Mouse (Mus musculus) liver, embryonic 16.5 days (tissue): ENCODE measurements at regions not wholly inside any gene's neighbourhood (a gene's known extent, or its start where the extent isn't known, plus 50 kb on each side); places are given as distances from the start of the nearest gene placed in this dataset.

Experiments used
- ATAC-seq: fragments of 200-750 bp; cut with Nextera tagmentation; 2 replicates; pipeline ENCODE4 v1.8.0; 2017; ENCODE audit warnings: low read depth, mild to moderate bottlenecking, moderate number of reproducible peaks, moderate library complexity
- H3K27ac ChIP-seq: fragments of 300-500 bp; sonication (generic); 2 replicates; pipeline ENCODE4 v1.5.1; 2014; ENCODE audit warnings: mild to moderate bottlenecking, low read length
- H3K27me3 ChIP-seq: fragments of 300-500 bp; sonication (generic); 2 replicates; pipeline ENCODE4 v1.6.1; 2014; ENCODE audit warnings: low read depth, low read length, mixed read lengths; ENCODE audit not compliant: control insufficient read depth, insufficient read depth
- H3K36me3 ChIP-seq: fragments of 300-500 bp; sonication (generic); 2 replicates; pipeline ENCODE4 v1.6.1; 2014; ENCODE audit warnings: mild to moderate bottlenecking; ENCODE audit not compliant: control insufficient read depth, insufficient read depth
- H3K4me1 ChIP-seq: fragments of 300-500 bp; sonication (generic); 2 replicates; pipeline ENCODE4 v1.6.1; 2014; ENCODE audit warnings: low read depth, low read length, mixed read lengths; ENCODE audit not compliant: control insufficient read depth
- H3K4me2 ChIP-seq: fragments of 300-500 bp; sonication (generic); 2 replicates; pipeline ENCODE4 v1.6.1; 2014; ENCODE audit warnings: low read depth, low read length, mixed read lengths
- H3K4me3 ChIP-seq: fragments of 300-500 bp; sonication (generic); 2 replicates; pipeline ENCODE4 v1.5.1; 2014; ENCODE audit warnings: low read depth, mild to moderate bottlenecking, low read length
- H3K9ac ChIP-seq: fragments of 300-500 bp; sonication (generic); 2 replicates; pipeline ENCODE4 v1.6.1; 2014; ENCODE audit warnings: low read depth, low read length
- H3K9me3 ChIP-seq: fragments of 300-500 bp; sonication (generic); replicated peaks from 2 replicates; pipeline ENCODE4 v1.6.1; 2016; ENCODE audit warnings: low read length; ENCODE audit not compliant: control insufficient read depth
- WGBS: fragments of 180-500 bp; shearing (Covaris S2); extraction: QIAGEN DNeasy Blood & Tissue Kit; methylation state at CpG from one replicate; pipeline ENCODE4 v1.1.7; 2014; ENCODE audit not compliant: insufficient replicate concordance; 5-methylcytosine and 5-hydroxymethylcytosine counted together

DNA sequence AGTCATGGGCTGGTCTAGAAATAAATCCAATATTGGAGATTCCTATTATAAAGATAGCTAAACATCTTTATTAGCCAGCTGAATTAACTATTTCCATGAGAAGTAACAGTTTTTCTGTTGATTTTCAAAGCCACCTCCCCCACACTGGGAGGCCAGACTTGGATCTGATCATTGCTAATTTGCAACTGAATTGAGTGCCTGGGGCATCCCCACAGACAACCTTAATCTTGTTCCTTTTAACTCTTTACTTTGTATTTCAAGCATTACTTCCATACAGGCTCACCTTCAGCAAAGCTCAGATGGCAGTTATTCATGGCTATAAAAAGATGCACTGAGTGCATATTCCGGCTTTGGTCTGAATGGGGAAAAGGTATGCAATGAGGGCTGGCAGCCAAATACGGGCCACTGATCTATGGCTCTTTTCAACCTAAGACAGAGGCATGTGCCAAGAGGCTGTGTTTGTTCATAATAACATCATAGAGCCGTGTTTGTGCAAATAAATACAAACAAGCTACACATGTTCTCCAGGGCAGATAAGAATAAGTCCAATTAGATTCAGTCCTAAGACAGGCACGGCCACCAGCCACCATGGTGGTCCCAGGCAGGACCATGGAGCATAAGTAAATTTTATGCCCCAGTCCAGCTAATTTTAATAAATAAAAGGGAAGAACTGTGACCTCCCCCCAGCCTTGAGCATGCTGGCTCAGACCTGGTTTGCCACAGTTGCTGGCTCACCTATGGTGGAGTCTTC is 194.5 kb upstream of the Ttc29 start:
- Histone ChIP-seq H3K27me3 (no peaks in the 10 kb centered on the region), H3K4me1 (no peaks in the 10 kb centered on the region; the same call in 1 of the 2 replicates), H3K9me3 (no peaks in the 10 kb centered on the region), H3K36me3 (no peaks in the 10 kb centered on the region), H3K4me3 (no peak overlapping the region), H3K4me2 (no peak overlapping the region), H3K9ac (no peak overlapping the region), H3K27ac (no peak overlapping the region)
- 58% methylated on average over 4 of the region's 4 CpGs for WGBS
- ATAC-seq: no peak

- H3K36me3 ChIP-seq: no peaks in the 10 kb centered on the region
- H3K27ac ChIP-seq: no peak overlapping the region
- H3K4me3 ChIP-seq: no peak overlapping the region
- no peak overlapping the region for H3K4me2 ChIP-seq
- H3K9ac ChIP-seq: no peak overlapping the region
- no peaks in the 10 kb centered on the region for H3K27me3 ChIP-seq
- no peaks in the 10 kb centered on the region for H3K9me3 ChIP-seq
- H3K4me1 ChIP-seq: no peaks in the 10 kb centered on the region; the same call in 1 of the 2 replicates
- no peak for ATAC-seq
- 32% methylated on average over 2 of the region's 2 CpGs for WGBS
These were observed 191.6 kb upstream of the Ttc29 start for GRCm38 (mm10) chr8:78021473-78021872.

GRCm38 (mm10) chr8:78022986-78023385 is 190.1 kb upstream of the Ttc29 start:
- no peak for ATAC-seq
- Histone ChIP-seq H3K27ac (no peak overlapping the region), H3K9me3 (no peaks in the 10 kb centered on the region), H3K36me3 (no peaks in the 10 kb centered on the region), H3K9ac (no peak overlapping the region), H3K4me2 (no peak overlapping the region), H3K4me1 (no peaks in the 10 kb centered on the region; the same call in 1 of the 2 replicates), H3K27me3 (no peaks in the 10 kb centered on the region), H3K4me3 (no peak overlapping the region)
- 55% methylated on average over 5 of the region's 5 CpGs for WGBS

DNA sequence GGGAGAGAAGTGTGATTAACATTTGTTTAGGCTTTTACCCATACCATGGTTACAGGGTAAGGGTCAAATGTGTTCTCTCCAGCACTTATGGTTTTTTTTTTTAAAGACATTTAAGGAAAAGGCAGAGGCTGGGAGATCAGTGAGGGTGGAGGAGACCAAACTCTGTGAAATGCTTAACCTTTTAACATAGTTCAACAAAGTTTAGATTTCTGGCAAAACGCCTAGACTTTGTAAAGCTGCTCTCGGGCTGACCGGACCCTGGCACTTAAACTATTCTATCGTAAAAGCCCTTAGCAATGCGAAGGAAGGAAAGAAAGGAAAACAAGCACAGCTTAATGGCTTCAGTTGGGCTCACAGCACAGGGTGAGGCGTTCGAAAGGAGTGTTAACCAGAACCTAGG is 189.6 kb upstream of the Ttc29 start:
- Histone ChIP-seq H3K4me1 (no peaks in the 10 kb centered on the region; the same call in 1 of the 2 replicates), H3K4me3 (no peak overlapping the region), H3K9ac (no peak overlapping the region), H3K27ac (no peak overlapping the region), H3K27me3 (no peaks in the 10 kb centered on the region), H3K4me2 (no peak overlapping the region), H3K36me3 (no peaks in the 10 kb centered on the region), H3K9me3 (no peaks in the 10 kb centered on the region)
- ATAC-seq: peak; percentile 27; the same call in 1 of the 2 replicates
- WGBS: 36% methylated on average over 7 of the region's 7 CpGs

DNA sequence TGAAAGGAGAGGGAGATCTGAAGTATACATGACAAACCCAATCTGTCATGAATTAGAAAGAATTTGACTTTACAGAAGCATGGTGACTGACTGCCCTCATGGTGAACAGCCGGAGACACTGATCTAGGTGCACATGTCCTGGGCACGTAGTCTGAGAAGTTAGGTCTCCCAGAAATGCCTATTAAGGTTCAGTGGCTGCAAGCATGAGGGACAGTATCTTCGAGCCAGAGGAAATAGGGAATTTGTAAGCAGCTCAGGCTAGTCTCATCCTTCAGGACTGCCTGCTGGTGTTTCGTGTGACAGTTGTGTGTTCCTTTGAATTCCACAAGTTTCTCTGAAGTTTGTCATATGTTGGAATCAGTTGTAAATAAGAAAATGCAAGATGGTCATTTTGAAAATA is 189.2 kb upstream of the Ttc29 start:
- Histone ChIP-seq H3K36me3 (no peaks in the 10 kb centered on the region), H3K4me2 (no peak overlapping the region), H3K27ac (no peak overlapping the region), H3K9ac (no peak overlapping the region), H3K4me3 (no peak overlapping the region), H3K9me3 (no peaks in the 10 kb centered on the region), H3K4me1 (no peaks in the 10 kb centered on the region; the same call in 1 of the 2 replicates), H3K27me3 (no peaks in the 10 kb centered on the region)
- WGBS: 50% methylated on average over 4 of the region's 4 CpGs
- ATAC-seq: no peak

DNA sequence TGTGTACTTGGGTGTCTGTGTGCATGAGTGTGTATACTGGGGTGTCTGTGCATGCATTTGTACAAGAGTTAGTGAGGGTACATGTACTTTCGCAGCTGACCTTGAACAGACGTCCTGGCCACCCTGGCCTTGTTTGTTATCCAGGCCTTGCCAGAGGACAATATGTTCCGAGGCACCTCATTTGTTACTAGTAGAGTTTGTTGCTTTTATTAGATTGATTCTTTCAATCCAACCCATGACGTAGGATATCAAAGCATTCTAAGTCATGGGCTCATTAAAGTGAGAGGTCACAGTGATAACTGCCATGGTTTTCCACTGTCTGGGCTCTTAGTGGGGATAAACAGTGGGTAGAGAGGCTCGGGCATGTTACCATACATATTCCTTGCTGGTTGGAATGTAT is 188.1 kb upstream of the Ttc29 start:
- 59% methylated on average over 5 of the region's 5 CpGs for WGBS

GRCm38 (mm10) chr8:78027371-78027770 is 185.7 kb upstream of the Ttc29 start:
- WGBS: 36% methylated on average over 2 of the region's 2 CpGs
- no peak for ATAC-seq
- Histone ChIP-seq H3K27ac (no peak overlapping the region), H3K9ac (no peak overlapping the region), H3K4me1 (no peaks in the 10 kb centered on the region; the same call in 1 of the 2 replicates), H3K4me2 (no peak overlapping the region), H3K36me3 (no peaks in the 10 kb centered on the region), H3K4me3 (no peak overlapping the region), H3K9me3 (no peaks in the 10 kb centered on the region), H3K27me3 (no peaks in the 10 kb centered on the region)

More for the DNA sequence above, 188.1 kb upstream of the Ttc29 start:
- Histone ChIP-seq H3K4me1 (no peaks in the 10 kb centered on the region; the same call in 1 of the 2 replicates), H3K9ac (no peak overlapping the region), H3K27ac (no peak overlapping the region), H3K4me2 (no peak overlapping the region), H3K9me3 (no peaks in the 10 kb centered on the region), H3K27me3 (no peaks in the 10 kb centered on the region), H3K4me3 (no peak overlapping the region), H3K36me3 (no peaks in the 10 kb centered on the region)
- no peak for ATAC-seq

DNA sequence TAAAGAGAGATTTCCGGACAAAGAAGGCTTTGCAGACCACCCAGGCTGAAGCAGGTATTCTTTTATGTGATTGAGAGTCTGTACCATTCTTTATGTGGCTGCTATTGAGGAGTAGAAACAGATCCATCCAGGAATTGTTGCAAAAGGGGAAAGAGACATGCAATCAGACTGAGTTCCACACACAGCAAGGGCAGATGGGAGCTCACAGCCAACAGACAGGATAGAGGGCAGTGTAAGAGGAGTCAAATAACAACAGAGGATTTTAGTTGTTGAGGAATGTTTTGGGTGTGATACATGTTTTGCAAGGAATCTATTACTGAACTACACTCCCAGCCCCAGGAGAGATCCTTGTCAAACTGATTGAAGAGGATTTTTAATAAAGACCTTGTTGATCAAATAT is 184.2 kb upstream of the Ttc29 start:
- Histone ChIP-seq H3K4me2 (no peak overlapping the region), H3K9me3 (no peaks in the 10 kb centered on the region), H3K4me3 (no peak overlapping the region), H3K4me1 (no peaks in the 10 kb centered on the region), H3K36me3 (no peaks in the 10 kb centered on the region), H3K9ac (no peak overlapping the region), H3K27me3 (no peaks in the 10 kb centered on the region), H3K27ac (no peak overlapping the region)
- ATAC-seq: no peak
- 60% methylated on average over 1 of the region's 1 CpGs for WGBS

- Histone ChIP-seq H3K4me2 (no peak overlapping the region), H3K27ac (no peak overlapping the region), H3K27me3 (no peaks in the 10 kb centered on the region), H3K4me3 (no peak overlapping the region), H3K9ac (no peak overlapping the region), H3K36me3 (no peaks in the 10 kb centered on the region), H3K4me1 (no peaks in the 10 kb centered on the region), H3K9me3 (no peaks in the 10 kb centered on the region)
- ATAC-seq: no peak
- WGBS: 59% methylated on average over 4 of the region's 4 CpGs
These were observed 181.3 kb upstream of the Ttc29 start for GRCm38 (mm10) chr8:78031811-78032210.
